Mouse (Mus musculus): ENCODE data around the gene Spink2. TPM values are rescaled to one million over a fixed set of nuclear protein-coding genes. Genes with fewer than 3 reads are reported as not detected.
"Not testable (repeated sequence)": the region's sequence is repeated elsewhere in the genome, so short reads cannot be mapped to it uniquely, and the experiment has no call there.

Gene Spink2
- total and polyA plus RNA-seq, 2 experiments from 2014 or later: 2.1 to 22.6 TPM

- H3K4me2 ChIP-seq (ENCODE audit: low read depth, low read length): no peak overlapping the region
- no peak for TF ChIP-seq CTCF (IDR thresholded peaks at IDR 0.05; ENCODE audit: low read depth)
- no peak for TF ChIP-seq EP300 (IDR thresholded peaks at IDR 0.05; ENCODE audit: low read depth)
- WGBS: 81% methylated on average over 3 of the region's 3 CpGs
Measured at GRCm38 (mm10) chr5:77185351-77185750, 25.9 kb downstream of the Spink2 start.

GRCm38 (mm10) chr5:77183876-77184275 is 27.4 kb downstream of the Spink2 start:
- H3K4me3 ChIP-seq (ENCODE audit: low read depth, low read length); ATAC-seq (ENCODE audit: insufficient read depth, low read depth); H3K9ac ChIP-seq (replicated peaks; ENCODE audit: low read depth, low read length); H3K4me1 ChIP-seq (ENCODE audit: control insufficient read depth, insufficient read depth); H3K4me2 ChIP-seq (ENCODE audit: low read depth, low read length); H3K9me3 ChIP-seq (replicated peaks; ENCODE audit: control insufficient read depth, low read length); H3K36me3 ChIP-seq (replicated peaks; ENCODE audit: control insufficient read depth, insufficient read depth, low read length); DNase-seq (ENCODE audit: low spot score); H3K27ac ChIP-seq (ENCODE audit: low read depth); H3K27me3 ChIP-seq (ENCODE audit: control insufficient read depth, insufficient read depth, low read length): not testable (repeated sequence)
- WGBS: 64% methylated on average over 5 of the region's 5 CpGs

More at GRCm38 (mm10) chr5:77185351-77185750, 25.9 kb downstream of the Spink2 start:
- H3K9me3 ChIP-seq (replicated peaks; ENCODE audit: control insufficient read depth, low read length): peaks cover 4% of the 10 kb centered on the region
- no peaks in the 10 kb centered on the region for H3K27me3 ChIP-seq (ENCODE audit: control insufficient read depth, insufficient read depth, low read length)
- no peaks in the 10 kb centered on the region for H3K4me1 ChIP-seq (ENCODE audit: control insufficient read depth, insufficient read depth)
- ATAC-seq (ENCODE audit: insufficient read depth, low read depth) (no peak), DNase-seq (ENCODE audit: low spot score) (no peak)
- H3K36me3 ChIP-seq (replicated peaks; ENCODE audit: control insufficient read depth, insufficient read depth, low read length): no peaks in the 10 kb centered on the region
- no peak overlapping the region for H3K27ac ChIP-seq (ENCODE audit: low read depth)
- H3K9ac ChIP-seq (replicated peaks; ENCODE audit: low read depth, low read length): no peak overlapping the region
- H3K4me3 ChIP-seq (ENCODE audit: low read depth, low read length): no peak overlapping the region

- WGBS: 22% methylated on average over 1 of the region's 1 CpGs
- no peak for TF ChIP-seq CTCF (IDR thresholded peaks at IDR 0.05; ENCODE audit: low read depth)
- no peak for TF ChIP-seq EP300 (IDR thresholded peaks at IDR 0.05; ENCODE audit: low read depth)
- H3K9me3 ChIP-seq (replicated peaks; ENCODE audit: control insufficient read depth, low read length): no peaks in the 10 kb centered on the region
- no peaks in the 10 kb centered on the region for H3K27me3 ChIP-seq (ENCODE audit: control insufficient read depth, insufficient read depth, low read length)
- H3K4me2 ChIP-seq (ENCODE audit: low read depth, low read length): no peak overlapping the region
- no peak overlapping the region for H3K27ac ChIP-seq (ENCODE audit: low read depth)
- no peak overlapping the region for H3K4me3 ChIP-seq (ENCODE audit: low read depth, low read length)
- no peaks in the 10 kb centered on the region for H3K36me3 ChIP-seq (replicated peaks; ENCODE audit: control insufficient read depth, insufficient read depth, low read length)
- ATAC-seq (ENCODE audit: insufficient read depth, low read depth) (no peak), DNase-seq (ENCODE audit: low spot score) (no peak)
- no peaks in the 10 kb centered on the region for H3K4me1 ChIP-seq (ENCODE audit: control insufficient read depth, insufficient read depth)
- H3K9ac ChIP-seq (replicated peaks; ENCODE audit: low read depth, low read length): no peak overlapping the region
Measured at GRCm38 (mm10) chr5:77183338-77183737, 27.9 kb downstream of the Spink2 start.

GRCm38 (mm10) chr5:77181508-77181907 is 29.8 kb downstream of the Spink2 start:
- 63% methylated on average over 7 of the region's 7 CpGs for WGBS
- Histone ChIP-seq H3K9ac (replicated peaks; ENCODE audit: low read depth, low read length) (no peak overlapping the region), H3K4me2 (ENCODE audit: low read depth, low read length) (no peak overlapping the region), H3K4me3 (ENCODE audit: low read depth, low read length) (no peak overlapping the region), H3K36me3 (replicated peaks; ENCODE audit: control insufficient read depth, insufficient read depth, low read length) (no peaks in the 10 kb centered on the region), H3K9me3 (replicated peaks; ENCODE audit: control insufficient read depth, low read length) (no peaks in the 10 kb centered on the region), H3K27ac (ENCODE audit: low read depth) (0 out of 2 replicates have a peak overlapping the region, but pooled peaks have one; percentile 15), H3K4me1 (ENCODE audit: control insufficient read depth, insufficient read depth) (no peaks in the 10 kb centered on the region), H3K27me3 (ENCODE audit: control insufficient read depth, insufficient read depth, low read length) (no peaks in the 10 kb centered on the region)
- DNase-seq (ENCODE audit: low spot score): peak; percentile 35
- TF ChIP-seq EP300 (IDR thresholded peaks at IDR 0.05; ENCODE audit: low read depth): no peak
- no peak for TF ChIP-seq CTCF (IDR thresholded peaks at IDR 0.05; ENCODE audit: low read depth)
- ATAC-seq (ENCODE audit: insufficient read depth, low read depth): peak; percentile 41

- Histone ChIP-seq H3K4me2 (ENCODE audit: low read depth, low read length) (no peak overlapping the region), H3K4me3 (ENCODE audit: low read depth, low read length) (no peak overlapping the region), H3K27me3 (ENCODE audit: control insufficient read depth, insufficient read depth, low read length) (no peaks in the 10 kb centered on the region), H3K4me1 (ENCODE audit: control insufficient read depth, insufficient read depth) (no peaks in the 10 kb centered on the region), H3K9me3 (replicated peaks; ENCODE audit: control insufficient read depth, low read length) (no peaks in the 10 kb centered on the region), H3K27ac (ENCODE audit: low read depth) (no peak overlapping the region), H3K9ac (replicated peaks; ENCODE audit: low read depth, low read length) (no peak overlapping the region), H3K36me3 (replicated peaks; ENCODE audit: control insufficient read depth, insufficient read depth, low read length) (no peaks in the 10 kb centered on the region)
- ATAC-seq (ENCODE audit: insufficient read depth, low read depth): no peak
- DNase-seq (ENCODE audit: low spot score): no peak
- no peak for TF ChIP-seq CTCF (IDR thresholded peaks at IDR 0.05; ENCODE audit: low read depth)
- no peak for TF ChIP-seq EP300 (IDR thresholded peaks at IDR 0.05; ENCODE audit: low read depth)
- 71% methylated on average over 1 of the region's 1 CpGs for WGBS
Measured at GRCm38 (mm10) chr5:77178976-77179375, 32.3 kb downstream of the Spink2 start.

- DNase-seq (ENCODE audit: low spot score) (peak; percentile 25), ATAC-seq (ENCODE audit: insufficient read depth, low read depth) (no peak; the same call in 1 of the 2 replicates)
- no peaks in the 10 kb centered on the region for H3K36me3 ChIP-seq (replicated peaks; ENCODE audit: control insufficient read depth, insufficient read depth, low read length)
- WGBS: 20% methylated on average over 9 of the region's 9 CpGs
- no peak overlapping the region for H3K4me2 ChIP-seq (ENCODE audit: low read depth, low read length)
- no peak for TF ChIP-seq CTCF (IDR thresholded peaks at IDR 0.05; ENCODE audit: low read depth)
- TF ChIP-seq EP300 (IDR thresholded peaks at IDR 0.05; ENCODE audit: low read depth): no peak
- H3K4me1 ChIP-seq (ENCODE audit: control insufficient read depth, insufficient read depth): no peaks in the 10 kb centered on the region
- no peak overlapping the region for H3K4me3 ChIP-seq (ENCODE audit: low read depth, low read length)
- 0 out of 2 replicates have a peak overlapping the region, but pooled peaks have one; percentile 27 for H3K27ac ChIP-seq (ENCODE audit: low read depth)
- no peaks in the 10 kb centered on the region for H3K9me3 ChIP-seq (replicated peaks; ENCODE audit: control insufficient read depth, low read length)
- H3K9ac ChIP-seq (replicated peaks; ENCODE audit: low read depth, low read length): no peak overlapping the region
- no peaks in the 10 kb centered on the region for H3K27me3 ChIP-seq (ENCODE audit: control insufficient read depth, insufficient read depth, low read length)
Measured at GRCm38 (mm10) chr5:77178008-77178407, 33.3 kb downstream of the Spink2 start.

Data from heart, postnatal 0 days (tissue).